Mouse (Mus musculus) liver, postnatal 0 days (tissue): ENCODE results near the gene Tmem208.

ENCODE experiments used
- CTCF ChIP-seq: sonication (generic); IDR thresholded peaks from 2 replicates; pipeline ENCODE4 v1.5.1; 2016; ENCODE audit warnings: antibody characterized with exemption, low read depth
- EP300 ChIP-seq: IDR thresholded peaks from 2 replicates; pipeline ENCODE4 v1.6.1; 2016; ENCODE audit warnings: antibody characterized with exemption, low read depth, mild to moderate bottlenecking

- TF ChIP-seq EP300 (no peak), CTCF (no peak)
These were observed 16.0 kb upstream of the Tmem208 start for GRCm38 (mm10) chr8:105310118-105310517.
